Mouse (Mus musculus): ENCODE results near the gene Clec4b2.

DNA sequence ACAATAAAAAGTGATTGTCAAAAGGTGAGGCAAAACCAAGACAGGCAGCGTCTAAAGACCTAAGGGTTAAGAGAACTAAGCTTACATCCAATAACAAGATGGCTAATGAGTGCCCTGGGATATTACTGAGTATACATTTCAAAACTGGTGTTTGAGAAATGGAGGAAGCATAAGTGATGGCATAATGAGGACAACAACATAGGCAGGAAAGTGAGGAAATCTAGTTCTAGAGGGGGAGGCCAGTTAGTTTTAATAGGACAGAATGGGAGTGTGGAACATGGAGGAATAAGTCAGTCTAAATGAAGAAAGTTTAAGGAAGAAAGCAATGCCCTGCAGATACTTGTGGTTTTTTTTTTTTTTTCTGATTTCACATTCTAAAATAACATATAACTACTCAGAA lies 45.5 kb upstream of the Clec4b2 start:
- TF ChIP-seq FOSL1 (IDR thresholded peaks at IDR 0.05; ENCODE audit: insufficient read depth, low read length, poor library complexity, severe bottlenecking): no peak
- no peak for TF ChIP-seq CTCF (IDR thresholded peaks at IDR 0.05; ENCODE audit: control insufficient read depth, insufficient read depth, insufficient read length)
- TF ChIP-seq USF1 (IDR thresholded peaks at IDR 0.05; ENCODE audit: low read depth): no peak
- TF ChIP-seq MYOG (IDR thresholded peaks at IDR 0.05; ENCODE audit: control insufficient read depth, extremely low read depth, insufficient read length): no peak
- no peak for TF ChIP-seq MAX (IDR thresholded peaks at IDR 0.05)
- no peak for TF ChIP-seq CEBPB (IDR thresholded peaks at IDR 0.05; ENCODE audit: low read depth)
